Mouse (Mus musculus) hindbrain, embryonic 11.5 days (tissue): ENCODE results near the gene Rdh7. TPM values are rescaled to one million over a fixed set of nuclear protein-coding genes. Genes with fewer than 3 reads are reported as not detected.
"Not testable (repeated sequence)": the region's sequence is repeated elsewhere in the genome, so short reads cannot be mapped to it uniquely, and the experiment has no call there.

Source experiments
- ATAC-seq: fragments of 200-750 bp; cut with Nextera tagmentation; 2 replicates; pipeline ENCODE4 v1.8.0; 2017; ENCODE audit warnings: mild to moderate bottlenecking, moderate TSS enrichment, moderate library complexity; ENCODE audit not compliant: low FRiP score
- DNase-seq: peaks from one replicate; pipeline ENCODE4 v3.0.0-alpha.2; 2015; ENCODE audit warnings: low spot score
- H3K27ac ChIP-seq: fragments of 300-500 bp; sonication (generic); 2 replicates; pipeline ENCODE4 v1.5.1; 2014; ENCODE audit warnings: mild to moderate bottlenecking, low read depth, low read length
- H3K27me3 ChIP-seq: fragments of 300-500 bp; sonication (generic); 2 replicates; pipeline ENCODE4 v1.6.1; 2014; ENCODE audit warnings: mild to moderate bottlenecking, low read length, moderate library complexity, mixed read lengths; ENCODE audit not compliant: control insufficient read depth, insufficient read depth
- H3K36me3 ChIP-seq: fragments of 300-500 bp; sonication (generic); 2 replicates; pipeline ENCODE4 v1.6.1; 2014; ENCODE audit warnings: mild to moderate bottlenecking, low read length, moderate library complexity, mixed read lengths; ENCODE audit not compliant: control insufficient read depth, insufficient read depth
- H3K4me1 ChIP-seq: fragments of 300-500 bp; sonication (generic); replicated peaks from 2 replicates; pipeline ENCODE4 v1.6.1; 2014; ENCODE audit warnings: low read length, mixed read lengths; ENCODE audit not compliant: control insufficient read depth, insufficient read depth
- H3K4me2 ChIP-seq: fragments of 300-500 bp; sonication (generic); replicated peaks from 2 replicates; pipeline ENCODE4 v1.6.1; 2014; ENCODE audit warnings: mild to moderate bottlenecking, low read depth, low read length
- H3K4me3 ChIP-seq: fragments of 300-500 bp; sonication (generic); 2 replicates; pipeline ENCODE4 v1.5.1; 2014; ENCODE audit warnings: low read depth, low read length
- H3K9ac ChIP-seq: fragments of 300-500 bp; sonication (generic); 2 replicates; pipeline ENCODE4 v1.6.1; 2014; ENCODE audit warnings: low read depth, low read length
- H3K9me3 ChIP-seq: fragments of 300-500 bp; sonication (generic); 2 replicates; pipeline ENCODE4 v1.6.1; 2016; ENCODE audit warnings: low read length; ENCODE audit not compliant: control insufficient read depth
- WGBS: fragments of 180-500 bp; shearing (Covaris S2); extraction: QIAGEN DNeasy Blood & Tissue Kit; methylation state at CpG from one replicate; pipeline ENCODE4 v1.1.7; 2014; 5-methylcytosine and 5-hydroxymethylcytosine counted together
- polyA plus RNA-seq: library from polyadenylated mRNA; unstranded; fragments of >200 nt; fragmentation: Nextera tagmentation; extraction: Ambion mirVana; gene quantifications from 2 replicates; pipeline ENCODE4 v1.2.1, GENCODE M21; 2014

Gene Rdh7
- polyA plus RNA-seq, 1 experiment from 2014 or later = not detected

DNA sequence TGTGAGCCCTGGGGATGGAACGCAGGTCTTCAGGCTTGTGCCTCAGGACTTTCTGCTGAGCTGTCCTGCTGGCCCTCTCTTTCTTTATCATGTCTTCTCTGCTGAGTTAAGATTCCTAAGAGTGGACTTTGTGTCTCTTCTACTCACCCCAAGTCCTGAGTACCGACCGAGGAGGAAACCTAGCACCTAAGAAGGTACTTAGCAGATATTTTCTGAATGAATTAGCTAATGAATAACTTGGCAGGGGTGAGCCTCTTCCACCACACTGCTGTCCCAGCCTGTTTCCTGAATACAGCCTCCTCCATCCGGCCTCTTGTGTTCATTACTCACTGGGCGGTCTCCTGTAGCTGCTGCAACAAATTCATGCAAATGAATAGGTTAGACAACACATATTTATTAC is 11.2 kb upstream of the Rdh7 start:
- no peak overlapping the region for H3K4me3 ChIP-seq
- 68% methylated on average over 5 of the region's 5 CpGs for WGBS
- no peak overlapping the region for H3K4me2 ChIP-seq
- H3K4me1 ChIP-seq = no peaks in the 10 kb centered on the region
- no peaks in the 10 kb centered on the region for H3K27me3 ChIP-seq
- DNase-seq (no peak), ATAC-seq (no peak)
- H3K9me3 ChIP-seq = no peaks in the 10 kb centered on the region
- H3K9ac ChIP-seq = no peak overlapping the region
- H3K27ac ChIP-seq = no peak overlapping the region
- no peaks in the 10 kb centered on the region for H3K36me3 ChIP-seq

DNA sequence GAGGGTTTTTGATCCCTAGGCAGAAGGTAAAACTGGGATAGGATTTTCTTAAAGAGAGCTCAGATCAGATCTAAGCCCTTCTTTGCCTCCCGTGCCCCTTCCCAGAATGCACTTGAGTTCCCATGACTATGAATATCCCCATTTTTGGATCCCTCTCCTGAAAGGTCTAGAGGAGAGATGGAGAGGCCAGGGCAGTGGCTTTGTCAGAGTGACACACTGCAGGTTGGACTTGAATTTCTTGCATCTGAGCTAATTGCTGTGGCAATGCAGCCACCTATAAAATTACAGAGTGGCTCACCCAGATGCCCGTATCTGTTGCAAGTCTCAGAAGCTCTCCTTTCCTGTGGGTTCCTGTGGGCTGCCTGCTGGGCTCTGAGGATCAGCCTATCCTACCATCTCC is 9.6 kb upstream of the Rdh7 start, which contains the start of gene Sdr9c7:
Sdr9c7 (plus strand) TSS at position 301 of the 400 bp plus-strand sequence.
- H3K4me3 ChIP-seq = no peak within 1 kb of the TSS
- no peak for DNase-seq
- H3K27ac ChIP-seq = no peak within 1 kb of the TSS
- no peaks in the 10 kb centered on the region for H3K9me3 ChIP-seq
- H3K9ac ChIP-seq = no peak within 1 kb of the TSS
- no peaks in the 10 kb centered on the region for H3K36me3 ChIP-seq
- no peak for ATAC-seq
- no peak within 1 kb of the TSS for H3K4me2 ChIP-seq
- no peaks in the 10 kb centered on the region for H3K27me3 ChIP-seq
- H3K4me1 ChIP-seq = no peaks in the 10 kb centered on the region
- WGBS = 88% methylated on average over 2 of the region's 2 CpGs

DNA sequence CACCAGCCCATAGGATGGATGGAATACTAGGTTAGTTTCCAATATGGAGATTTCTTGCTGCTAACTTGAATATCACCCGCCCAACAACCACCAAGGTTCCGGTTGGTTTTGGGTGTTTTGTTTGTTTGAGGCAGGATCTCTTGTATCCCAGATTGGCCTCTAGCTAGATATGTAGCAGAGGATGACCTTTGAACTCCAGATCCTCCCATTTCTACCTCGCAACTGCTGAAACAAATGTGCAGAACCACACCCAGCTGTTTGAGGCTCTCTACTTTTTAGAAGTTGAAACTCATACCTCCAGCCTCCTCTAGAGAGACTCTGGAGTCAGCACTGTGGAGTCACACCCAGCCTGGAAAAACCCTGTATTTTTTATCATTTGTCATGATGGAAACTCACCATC is 8.9 kb upstream of the Rdh7 start:
- Histone ChIP-seq H3K27ac (no peak overlapping the region), H3K4me2 (no peak overlapping the region), H3K4me3 (no peak overlapping the region), H3K27me3 (no peaks in the 10 kb centered on the region), H3K4me1 (no peaks in the 10 kb centered on the region), H3K9me3 (no peaks in the 10 kb centered on the region), H3K36me3 (no peaks in the 10 kb centered on the region), H3K9ac (no peak overlapping the region)
- no peak for ATAC-seq
- no peak for DNase-seq
- WGBS = 92% methylated on average over 3 of the region's 3 CpGs

DNA sequence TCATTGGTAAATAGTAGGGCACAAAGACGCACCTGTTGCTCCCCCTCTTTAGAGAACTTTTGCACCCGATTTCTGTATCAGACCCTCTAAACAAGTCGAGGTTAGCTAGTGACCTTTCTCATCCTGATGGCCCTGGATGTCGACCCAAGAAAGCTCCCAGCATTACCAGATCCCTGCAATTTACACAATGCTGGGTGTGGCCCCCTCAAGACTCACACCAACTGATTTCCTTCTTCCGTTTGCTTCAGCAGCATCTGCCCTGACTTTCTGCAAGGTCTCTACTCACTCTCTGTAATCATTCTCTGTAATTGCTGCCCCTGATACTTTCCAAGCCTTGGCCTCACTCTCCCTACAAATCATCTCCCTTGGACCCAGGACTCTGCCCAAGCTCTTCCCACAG is 8.1 kb upstream of the Rdh7 start:
- Histone ChIP-seq H3K27ac (no peak overlapping the region), H3K27me3 (no peaks in the 10 kb centered on the region), H3K4me2 (no peak overlapping the region), H3K9me3 (no peaks in the 10 kb centered on the region), H3K4me3 (no peak overlapping the region), H3K36me3 (no peaks in the 10 kb centered on the region), H3K9ac (no peak overlapping the region), H3K4me1 (no peaks in the 10 kb centered on the region)
- DNase-seq = no peak
- WGBS = 69% methylated on average over 5 of the region's 5 CpGs
- ATAC-seq = no peak

DNA sequence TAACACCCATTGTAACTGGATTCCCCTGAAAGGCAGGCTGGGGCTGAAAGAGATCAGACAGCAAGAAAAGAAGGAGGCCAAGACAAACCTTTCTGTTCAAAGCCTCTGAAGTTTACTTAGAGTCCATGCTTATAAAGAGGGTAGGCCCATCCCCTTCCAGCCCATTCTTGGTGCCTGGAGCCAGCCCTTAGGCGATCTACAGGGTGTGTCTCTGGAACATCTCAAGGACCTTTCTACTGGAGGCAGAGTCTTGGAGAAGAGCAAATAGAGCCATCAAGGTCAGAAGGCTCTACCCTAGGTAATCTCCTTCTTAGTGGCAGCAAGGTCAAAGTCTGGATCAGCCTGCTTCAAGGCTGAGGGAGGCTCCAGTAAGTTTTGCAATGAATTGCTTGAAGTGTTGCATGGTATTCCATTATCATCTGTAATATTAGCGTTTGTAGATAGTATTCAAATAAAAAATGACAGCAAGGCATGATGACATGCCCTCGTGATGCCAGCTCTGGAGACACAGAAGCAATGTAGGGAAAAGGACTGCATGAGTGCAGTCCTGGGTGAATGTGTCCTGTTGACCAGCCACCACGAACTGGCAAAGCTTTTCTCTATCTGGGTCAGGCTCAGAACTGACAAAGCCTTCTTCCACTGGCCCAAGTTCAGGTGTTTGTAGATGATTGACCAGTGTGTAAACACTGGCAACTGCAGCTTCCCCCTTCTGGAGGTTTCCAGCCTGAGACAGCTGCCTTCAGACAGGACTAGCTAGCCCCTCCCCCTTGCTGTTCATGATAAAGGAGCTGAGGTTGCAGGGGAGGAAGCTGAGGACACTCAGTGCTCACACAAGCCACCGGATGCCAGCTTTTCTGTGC is 4.8 kb upstream of the Rdh7 start:
- not testable (repeated sequence) for H3K9ac ChIP-seq, H3K4me1 ChIP-seq, H3K4me2 ChIP-seq, ATAC-seq, H3K36me3 ChIP-seq, H3K4me3 ChIP-seq, DNase-seq, H3K27ac ChIP-seq, H3K27me3 ChIP-seq, H3K9me3 ChIP-seq
- 67% methylated on average over 5 of the region's 5 CpGs for WGBS

DNA sequence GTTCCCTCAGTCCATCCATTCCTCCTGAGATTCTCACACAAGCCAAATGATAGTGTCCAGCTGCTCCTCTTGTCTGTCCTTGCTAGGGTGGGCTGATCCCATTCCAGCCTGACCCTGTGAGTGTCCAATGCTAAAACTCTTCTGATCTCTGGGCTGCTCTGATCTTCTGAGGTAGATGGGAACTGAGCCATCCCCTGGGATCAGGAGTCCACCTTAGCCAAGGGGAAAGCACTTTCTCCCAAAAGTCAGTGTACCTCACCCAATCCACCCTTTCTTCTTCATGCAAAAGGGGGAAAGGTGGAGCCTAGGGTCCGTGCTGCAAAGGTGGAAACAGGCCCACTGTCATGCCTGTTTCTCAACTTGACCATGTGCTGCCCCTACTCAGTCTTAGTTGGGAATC is 2.9 kb upstream of the Rdh7 start:
- DNase-seq = no peak
- WGBS = 76% methylated on average over 1 of the region's 1 CpGs
- Histone ChIP-seq H3K36me3 (no peaks in the 10 kb centered on the region), H3K27me3 (no peaks in the 10 kb centered on the region), H3K4me2 (no peak overlapping the region), H3K9me3 (no peaks in the 10 kb centered on the region), H3K9ac (no peak overlapping the region), H3K27ac (no peak overlapping the region), H3K4me1 (no peaks in the 10 kb centered on the region), H3K4me3 (no peak overlapping the region)
- ATAC-seq = no peak

DNA sequence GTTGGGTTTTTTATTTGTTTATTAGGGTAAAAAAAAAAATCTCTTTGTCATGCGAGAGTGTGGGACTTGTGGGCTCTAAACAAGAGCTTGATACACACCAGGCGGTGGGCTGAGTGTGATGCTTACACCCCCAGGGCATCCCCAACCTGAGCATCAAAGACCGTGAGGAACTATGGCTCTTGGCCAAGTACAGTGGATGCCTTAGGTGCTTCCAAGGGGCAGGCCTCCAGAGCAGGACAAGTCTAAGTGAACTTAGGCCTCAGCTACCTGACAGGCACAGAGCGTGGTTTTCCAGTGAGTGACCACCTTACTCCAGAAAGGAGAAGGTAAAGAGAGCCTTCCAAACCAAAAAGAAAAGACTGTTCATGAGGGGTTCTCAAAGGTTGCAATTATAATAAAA is 1.6 kb downstream of the Rdh7 start:
- 81% methylated on average over 4 of the region's 4 CpGs for whole genome bisulfite sequencing
- no peak for ATAC-seq
- Histone ChIP-seq H3K4me3 (no peak overlapping the region), H3K9me3 (no peaks in the 10 kb centered on the region), H3K27me3 (no peaks in the 10 kb centered on the region), H3K36me3 (no peaks in the 10 kb centered on the region), H3K9ac (no peak overlapping the region), H3K4me1 (no peaks in the 10 kb centered on the region), H3K27ac (no peak overlapping the region), H3K4me2 (no peak overlapping the region)
- no peak for DNase-seq

DNA sequence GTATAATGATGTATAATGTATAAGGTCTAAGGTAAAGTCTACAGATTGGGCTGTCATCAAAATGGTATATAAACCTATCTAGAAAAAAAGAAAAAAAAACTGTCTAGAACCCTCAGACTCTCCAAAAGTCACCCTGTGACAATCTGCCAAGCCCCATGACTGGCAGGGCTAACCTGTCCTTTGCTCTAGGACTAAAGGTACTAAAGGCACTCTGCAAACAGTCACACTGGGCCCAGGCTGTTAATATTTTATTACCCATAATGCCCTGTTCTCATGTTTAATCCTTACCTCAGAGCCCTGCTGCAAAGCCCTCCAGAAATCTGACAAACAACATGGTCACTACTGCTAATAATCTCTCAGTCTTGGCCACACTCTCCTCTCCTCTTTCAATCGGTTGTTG is 2.1 kb downstream of the Rdh7 start:
- no peak overlapping the region for H3K27ac ChIP-seq
- DNase-seq (no peak), ATAC-seq (no peak)
- H3K9ac ChIP-seq = no peak overlapping the region
- H3K36me3 ChIP-seq = no peaks in the 10 kb centered on the region
- 79% methylated on average over 1 of the region's 1 CpGs for WGBS
- no peak overlapping the region for H3K4me3 ChIP-seq
- no peak overlapping the region for H3K4me2 ChIP-seq
- no peaks in the 10 kb centered on the region for H3K4me1 ChIP-seq
- H3K27me3 ChIP-seq = no peaks in the 10 kb centered on the region
- no peaks in the 10 kb centered on the region for H3K9me3 ChIP-seq

DNA sequence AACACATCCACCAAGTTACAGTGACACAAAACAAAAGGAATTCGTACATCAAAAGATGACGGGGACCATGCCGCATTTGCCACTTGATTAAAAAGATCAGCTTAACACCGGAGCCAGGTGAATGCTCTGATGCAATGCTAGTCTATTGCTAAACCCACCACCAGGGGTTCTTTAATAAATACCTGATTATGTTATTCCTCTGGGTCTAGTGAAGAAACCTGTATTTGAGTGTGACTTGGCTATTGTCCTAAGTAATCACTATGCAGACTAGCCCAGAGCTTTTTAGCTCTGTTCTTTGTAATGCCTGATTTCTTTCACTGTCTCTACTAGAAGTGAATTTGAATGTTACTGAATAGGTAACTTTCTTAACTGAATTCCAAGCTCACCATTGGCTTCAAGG is 7.6 kb downstream of the Rdh7 start:
- Histone ChIP-seq H3K27ac (no peak overlapping the region), H3K4me2 (no peak overlapping the region), H3K36me3 (no peaks in the 10 kb centered on the region), H3K27me3 (no peaks in the 10 kb centered on the region), H3K9ac (no peak overlapping the region), H3K4me3 (no peak overlapping the region), H3K9me3 (no peaks in the 10 kb centered on the region), H3K4me1 (no peaks in the 10 kb centered on the region)
- ATAC-seq (no peak), DNase-seq (no peak)
- WGBS = 88% methylated on average over 4 of the region's 4 CpGs
